Mouse (Mus musculus): ENCODE results near the gene Cabin1. TPM values are rescaled to one million over a fixed set of nuclear protein-coding genes. Genes with fewer than 3 reads are reported as not detected.

Cabin1 gene
- polyA plus RNA-seq, 1 experiment, result 10.8 TPM

- Histone ChIP-seq H3K27me3 (ENCODE audit: control insufficient read depth) (no peaks in the 10 kb centered on the region), H3K9me3 (ENCODE audit: control insufficient read depth, low read length) (no peaks in the 10 kb centered on the region), H3K4me1 (ENCODE audit: control insufficient read depth) (peaks cover 9% of the 10 kb centered on the region), H3K36me3 (ENCODE audit: control insufficient read depth) (peaks cover 99% of the 10 kb centered on the region), H3K4me3 (replicated peaks) (no peak overlapping the region)
- TF ChIP-seq GATA1 (IDR thresholded peaks at IDR 0.05; ENCODE audit: low read length), result no peak
- TF ChIP-seq TAL1 (IDR thresholded peaks at IDR 0.05; ENCODE audit: low read length), result no peak
Measured at GRCm38 (mm10) chr10:75677989-75678388, 86.2 kb downstream of the Cabin1 start.

- H3K27me3 ChIP-seq (ENCODE audit: control insufficient read depth), result no peaks in the 10 kb centered on the region
- H3K9me3 ChIP-seq (ENCODE audit: control insufficient read depth, low read length), result no peaks in the 10 kb centered on the region
- TF ChIP-seq GATA1 (IDR thresholded peaks at IDR 0.05; ENCODE audit: low read length) (no peak), TAL1 (IDR thresholded peaks at IDR 0.05; ENCODE audit: low read length) (no peak)
- peaks cover 13% of the 10 kb centered on the region for H3K4me1 ChIP-seq (ENCODE audit: control insufficient read depth)
- no peak overlapping the region for H3K4me3 ChIP-seq (replicated peaks)
- peaks cover 99% of the 10 kb centered on the region for H3K36me3 ChIP-seq (ENCODE audit: control insufficient read depth)
Measured at GRCm38 (mm10) chr10:75677571-75677970, 86.6 kb downstream of the Cabin1 start.

- no peak overlapping the region for H3K4me3 ChIP-seq (replicated peaks)
- H3K9me3 ChIP-seq (ENCODE audit: control insufficient read depth, low read length), result no peaks in the 10 kb centered on the region
- H3K27me3 ChIP-seq (ENCODE audit: control insufficient read depth), result no peaks in the 10 kb centered on the region
- TF ChIP-seq TAL1 (IDR thresholded peaks at IDR 0.05; ENCODE audit: low read length) (no peak), GATA1 (IDR thresholded peaks at IDR 0.05; ENCODE audit: low read length) (no peak)
- peaks cover 99% of the 10 kb centered on the region for H3K36me3 ChIP-seq (ENCODE audit: control insufficient read depth)
- H3K4me1 ChIP-seq (ENCODE audit: control insufficient read depth), result peaks cover 17% of the 10 kb centered on the region
Measured at GRCm38 (mm10) chr10:75676819-75677565, 87.1 kb downstream of the Cabin1 start.

GRCm38 (mm10) chr10:75676286-75676685 is 87.9 kb downstream of the Cabin1 start:
- Histone ChIP-seq H3K4me3 (replicated peaks) (no peak overlapping the region), H3K27me3 (ENCODE audit: control insufficient read depth) (no peaks in the 10 kb centered on the region), H3K9me3 (ENCODE audit: control insufficient read depth, low read length) (no peaks in the 10 kb centered on the region), H3K36me3 (ENCODE audit: control insufficient read depth) (peaks cover 99% of the 10 kb centered on the region), H3K4me1 (ENCODE audit: control insufficient read depth) (peaks cover 19% of the 10 kb centered on the region)
- TF ChIP-seq GATA1 (IDR thresholded peaks at IDR 0.05; ENCODE audit: low read length), result no peak
- no peak for TF ChIP-seq TAL1 (IDR thresholded peaks at IDR 0.05; ENCODE audit: low read length)

GRCm38 (mm10) chr10:75675594-75675993 is 88.5 kb downstream of the Cabin1 start:
- TF ChIP-seq TAL1 (IDR thresholded peaks at IDR 0.05; ENCODE audit: low read length), result no peak
- no peak for TF ChIP-seq GATA1 (IDR thresholded peaks at IDR 0.05; ENCODE audit: low read length)
- Histone ChIP-seq H3K4me3 (replicated peaks) (no peak overlapping the region), H3K27me3 (ENCODE audit: control insufficient read depth) (no peaks in the 10 kb centered on the region), H3K36me3 (ENCODE audit: control insufficient read depth) (peaks cover 99% of the 10 kb centered on the region), H3K4me1 (ENCODE audit: control insufficient read depth) (peaks cover 19% of the 10 kb centered on the region), H3K9me3 (ENCODE audit: control insufficient read depth, low read length) (no peaks in the 10 kb centered on the region)

- H3K9me3 ChIP-seq (ENCODE audit: control insufficient read depth, low read length), result no peaks in the 10 kb centered on the region
- H3K36me3 ChIP-seq (ENCODE audit: control insufficient read depth), result peaks cover 83% of the 10 kb centered on the region
- TF ChIP-seq TAL1 (IDR thresholded peaks at IDR 0.05; ENCODE audit: low read length), result no peak
- no peak for TF ChIP-seq GATA1 (IDR thresholded peaks at IDR 0.05; ENCODE audit: low read length)
Measured at GRCm38 (mm10) chr10:75669936-75670335, 94.2 kb downstream of the Cabin1 start.

GRCm38 (mm10) chr10:75667911-75668270 is 96.2 kb downstream of the Cabin1 start:
- no peaks in the 10 kb centered on the region for H3K9me3 ChIP-seq (ENCODE audit: control insufficient read depth, low read length)
- H3K4me1 ChIP-seq (ENCODE audit: control insufficient read depth), result peaks cover 35% of the 10 kb centered on the region
- TF ChIP-seq TAL1 (IDR thresholded peaks at IDR 0.05; ENCODE audit: low read length) (no peak), GATA1 (IDR thresholded peaks at IDR 0.05; ENCODE audit: low read length) (no peak)
- H3K4me3 ChIP-seq (replicated peaks), result peak overlapping the region; percentile 69
- H3K36me3 ChIP-seq (ENCODE audit: control insufficient read depth), result peaks cover 82% of the 10 kb centered on the region
- peaks cover 31% of the 10 kb centered on the region for H3K27me3 ChIP-seq (ENCODE audit: control insufficient read depth)

More at GRCm38 (mm10) chr10:75669936-75670335, 94.2 kb downstream of the Cabin1 start:
- peaks cover 31% of the 10 kb centered on the region for H3K27me3 ChIP-seq (ENCODE audit: control insufficient read depth)
- no peak overlapping the region for H3K4me3 ChIP-seq (replicated peaks)
- H3K4me1 ChIP-seq (ENCODE audit: control insufficient read depth), result peaks cover 37% of the 10 kb centered on the region

- Histone ChIP-seq H3K4me1 (ENCODE audit: control insufficient read depth) (peaks cover 29% of the 10 kb centered on the region), H3K27me3 (ENCODE audit: control insufficient read depth) (peaks cover 31% of the 10 kb centered on the region), H3K36me3 (ENCODE audit: control insufficient read depth) (peaks cover 82% of the 10 kb centered on the region), H3K4me3 (replicated peaks) (peak overlapping the region; percentile 69), H3K9me3 (ENCODE audit: control insufficient read depth, low read length) (no peaks in the 10 kb centered on the region)
- TF ChIP-seq TAL1 (IDR thresholded peaks at IDR 0.05; ENCODE audit: low read length) (no peak), GATA1 (IDR thresholded peaks at IDR 0.05; ENCODE audit: low read length) (no peak)
Measured at GRCm38 (mm10) chr10:75667115-75667910, 96.8 kb downstream of the Cabin1 start.

- Histone ChIP-seq H3K4me1 (ENCODE audit: control insufficient read depth) (peaks cover 26% of the 10 kb centered on the region), H3K4me3 (replicated peaks) (peak overlapping the region; percentile 69), H3K9me3 (ENCODE audit: control insufficient read depth, low read length) (no peaks in the 10 kb centered on the region), H3K27me3 (ENCODE audit: control insufficient read depth) (peaks cover 31% of the 10 kb centered on the region), H3K36me3 (ENCODE audit: control insufficient read depth) (peaks cover 82% of the 10 kb centered on the region)
- no peak for TF ChIP-seq TAL1 (IDR thresholded peaks at IDR 0.05; ENCODE audit: low read length)
- no peak for TF ChIP-seq GATA1 (IDR thresholded peaks at IDR 0.05; ENCODE audit: low read length)
Measured at GRCm38 (mm10) chr10:75666451-75667030, 97.6 kb downstream of the Cabin1 start.

Measured in erythroblast, embryonic 14.5 days (primary cell).